Mouse (Mus musculus): ENCODE measurements at regions not wholly inside any gene's neighbourhood (a gene's known extent, or its start where the extent isn't known, plus 50 kb on each side); places are given as distances from the start of the nearest gene placed in this dataset.

DNA sequence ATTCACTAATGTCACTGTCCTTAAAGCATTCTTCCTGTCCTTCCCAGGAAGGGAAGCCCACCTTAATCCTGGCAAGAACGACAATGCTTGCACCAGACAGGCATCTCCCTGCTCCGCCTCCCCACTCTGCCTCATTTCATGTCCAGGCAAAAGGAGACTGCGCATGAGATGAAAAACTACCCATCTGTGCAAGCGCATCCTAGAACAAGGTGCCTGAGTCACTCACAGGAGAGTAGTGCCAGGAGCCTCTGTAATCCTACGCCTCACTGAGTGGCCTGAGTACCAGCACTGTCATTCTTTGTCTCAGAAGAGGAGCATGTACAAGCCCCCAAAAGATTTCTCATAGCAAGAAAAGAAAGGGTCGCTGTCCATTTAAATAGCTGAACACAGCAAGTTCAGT, 198.2 kb downstream of the Tox3 start:
- TF ChIP-seq CTCF (IDR thresholded peaks at IDR 0.05; ENCODE audit: insufficient read depth, low read length) (no peak), POLR2A (IDR thresholded peaks at IDR 0.05; ENCODE audit: borderline replicate concordance, extremely low read depth, low read depth, low read length) (no peak)

Measured in lung, adult 2 months (tissue).